Mouse (Mus musculus) embryonic facial prominence, embryonic 14.5 days (tissue): ENCODE measurements at regions not wholly inside any gene's neighbourhood (a gene's known extent, or its start where the extent isn't known, plus 50 kb on each side); places are given as distances from the start of the nearest gene placed in this dataset.

Experiments
- ATAC-seq: fragments of 200-750 bp; cut with Nextera tagmentation; 2 replicates; pipeline ENCODE4 v1.8.0; 2017; ENCODE audit warnings: low read depth, moderate number of reproducible peaks, moderate TSS enrichment
- DNase-seq: peaks from one replicate; pipeline ENCODE4 v3.0.0-alpha.2; 2015; ENCODE audit warnings: low spot score
- H3K27ac ChIP-seq: fragments of 300-500 bp; sonication (generic); replicated peaks from 2 replicates; pipeline ENCODE4 v1.5.1; 2014; ENCODE audit warnings: low read depth, mild to moderate bottlenecking, low read length, moderate library complexity
- H3K27me3 ChIP-seq: fragments of 300-500 bp; sonication (generic); replicated peaks from 2 replicates; pipeline ENCODE4 v1.6.1; 2014; ENCODE audit warnings: low read length; ENCODE audit not compliant: control insufficient read depth, insufficient read depth
- H3K36me3 ChIP-seq: fragments of 300-500 bp; sonication (generic); 2 replicates; pipeline ENCODE4 v1.6.1; 2014; ENCODE audit warnings: low read length, mixed read lengths; ENCODE audit not compliant: control insufficient read depth, insufficient read depth
- H3K4me1 ChIP-seq: fragments of 300-500 bp; sonication (generic); 2 replicates; pipeline ENCODE4 v1.6.1; 2014; ENCODE audit warnings: antibody characterized with exemption, low read length; ENCODE audit not compliant: control insufficient read depth, insufficient read depth
- H3K4me2 ChIP-seq: fragments of 300-500 bp; sonication (generic); 2 replicates; pipeline ENCODE4 v1.6.1; 2014; ENCODE audit warnings: low read depth, mild to moderate bottlenecking, low read length, moderate library complexity, mixed read lengths
- H3K4me3 ChIP-seq: fragments of 300-500 bp; sonication (generic); 2 replicates; pipeline ENCODE4 v1.5.1; 2014; ENCODE audit warnings: low read depth, mild to moderate bottlenecking, low read length
- H3K9ac ChIP-seq: fragments of 300-500 bp; sonication (generic); 2 replicates; pipeline ENCODE4 v1.6.1; 2014; ENCODE audit warnings: low read depth, mild to moderate bottlenecking, low read length, moderate library complexity, mixed read lengths
- H3K9me3 ChIP-seq: fragments of 300-500 bp; sonication (generic); 2 replicates; pipeline ENCODE4 v1.6.1; 2016; ENCODE audit warnings: low read length; ENCODE audit not compliant: control insufficient read depth
- WGBS: fragments of 180-500 bp; shearing (Covaris S2); extraction: QIAGEN DNeasy Blood & Tissue Kit; methylation state at CpG from one replicate; pipeline ENCODE4 v1.1.7; 2014; 5-methylcytosine and 5-hydroxymethylcytosine counted together

DNA sequence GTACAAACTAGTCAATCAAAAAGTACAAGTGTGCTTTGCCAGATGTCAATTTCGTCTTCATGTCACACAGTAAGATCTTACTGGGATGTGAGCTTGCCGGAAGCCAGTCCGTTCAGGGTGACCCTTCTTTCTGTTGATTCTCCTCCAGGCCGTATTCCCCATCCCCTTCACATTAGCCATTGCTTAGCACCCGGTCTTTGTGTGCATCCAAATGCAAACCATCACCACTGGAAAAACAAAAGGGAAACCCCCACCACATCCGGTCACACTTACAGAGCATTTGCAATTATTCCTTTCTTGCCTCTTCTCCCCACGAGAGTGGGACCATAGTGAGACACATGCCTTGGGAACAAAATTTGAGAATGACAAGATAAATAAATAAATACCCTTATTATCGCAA, 616.2 kb upstream of the Gm10131 start:
- Histone ChIP-seq H3K36me3 (no peaks in the 10 kb centered on the region), H3K9me3 (no peaks in the 10 kb centered on the region), H3K9ac (no peak overlapping the region), H3K27me3 (peaks cover 4% of the 10 kb centered on the region; the same call in 1 of the 2 replicates), H3K4me2 (no peak overlapping the region), H3K27ac (no peak overlapping the region), H3K4me3 (no peak overlapping the region), H3K4me1 (no peaks in the 10 kb centered on the region)
- ATAC-seq (no peak), DNase-seq (no peak)
- 64% methylated on average over 8 of the region's 8 CpGs for WGBS

DNA sequence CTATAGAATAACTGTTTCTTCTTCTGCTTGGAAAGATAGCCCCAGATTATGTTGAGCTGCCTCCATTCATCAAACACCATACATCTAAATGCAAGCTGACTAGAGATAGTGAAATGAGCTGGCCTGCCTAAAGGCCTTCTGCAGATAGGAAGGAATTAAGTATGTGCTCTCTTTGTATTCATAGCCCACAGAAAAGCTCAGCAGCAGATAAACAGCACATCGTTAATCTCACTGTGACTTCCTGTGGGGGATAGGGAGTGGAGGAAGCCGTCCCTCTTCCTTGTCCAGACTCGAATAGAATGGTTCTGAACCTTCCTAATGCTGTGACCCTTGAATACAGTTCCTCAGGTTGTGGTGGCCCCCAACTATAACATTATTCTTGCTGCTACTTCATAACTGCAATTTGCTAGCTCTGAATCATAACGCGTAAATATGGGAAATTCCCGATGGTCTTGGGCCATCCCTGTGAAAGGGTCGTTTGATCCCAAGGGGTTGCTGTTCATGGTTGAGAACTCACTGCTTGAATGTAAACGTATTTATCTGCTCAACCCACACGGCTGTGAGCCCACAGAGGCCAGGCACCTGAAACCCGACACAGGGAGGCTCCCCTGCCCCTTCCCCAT, 614.7 kb upstream of the Gm10131 start:
- ATAC-seq (no peak), DNase-seq (no peak)
- WGBS, result 51% methylated on average over 10 of the region's 10 CpGs
- Histone ChIP-seq H3K27ac (no peak overlapping the region), H3K9ac (no peak overlapping the region), H3K36me3 (no peaks in the 10 kb centered on the region), H3K27me3 (no peaks in the 10 kb centered on the region), H3K9me3 (no peaks in the 10 kb centered on the region), H3K4me2 (no peak overlapping the region), H3K4me3 (no peak overlapping the region), H3K4me1 (no peaks in the 10 kb centered on the region)

DNA sequence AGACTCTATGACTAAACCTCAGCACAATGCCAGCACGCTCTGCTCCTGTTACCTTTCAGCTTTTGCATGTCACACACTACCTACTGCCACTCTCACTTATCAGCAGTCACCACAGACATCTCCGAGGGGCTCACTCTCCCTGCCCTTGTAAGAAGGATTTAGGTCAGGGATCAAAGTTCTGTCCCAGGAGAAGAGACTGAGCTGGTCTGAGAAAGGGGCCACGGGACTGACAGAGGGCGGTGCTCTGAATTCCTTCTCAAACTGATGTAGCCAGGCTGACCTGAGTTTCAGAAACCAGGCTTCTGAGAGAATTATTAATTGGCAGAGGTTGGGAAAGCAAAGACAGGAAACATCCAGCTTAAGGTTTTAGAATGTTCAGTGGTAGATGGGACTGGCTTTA, 614.0 kb upstream of the Gm10131 start:
- 67% methylated on average over 4 of the region's 4 CpGs for WGBS
- no peak for ATAC-seq
- no peak overlapping the region for H3K27ac ChIP-seq
- no peaks in the 10 kb centered on the region for H3K27me3 ChIP-seq
- H3K4me1 ChIP-seq, result no peaks in the 10 kb centered on the region
- H3K4me3 ChIP-seq, result no peak overlapping the region
- no peak for DNase-seq
- H3K36me3 ChIP-seq, result no peaks in the 10 kb centered on the region
- H3K4me2 ChIP-seq, result no peak overlapping the region
- H3K9me3 ChIP-seq, result no peaks in the 10 kb centered on the region
- no peak overlapping the region for H3K9ac ChIP-seq

- Histone ChIP-seq H3K27me3 (no peaks in the 10 kb centered on the region; the same call in 1 of the 2 replicates), H3K4me1 (peaks cover 5% of the 10 kb centered on the region; the same call in 1 of the 2 replicates), H3K36me3 (no peaks in the 10 kb centered on the region), H3K9ac (no peak overlapping the region), H3K4me2 (no peak overlapping the region), H3K4me3 (no peak overlapping the region), H3K9me3 (no peaks in the 10 kb centered on the region), H3K27ac (no peak overlapping the region)
- DNase-seq (no peak), ATAC-seq (no peak)
- WGBS, result 54% methylated on average over 23 of the region's 23 CpGs
These were observed 598.6 kb upstream of the Gm10131 start for GRCm38 (mm10) chr8:34709911-34710733.

GRCm38 (mm10) chr8:34709316-34709715, 597.8 kb upstream of the Gm10131 start:
- H3K4me1 ChIP-seq, result peaks cover 5% of the 10 kb centered on the region; the same call in 1 of the 2 replicates
- 42% methylated on average over 11 of the region's 11 CpGs for WGBS

DNA sequence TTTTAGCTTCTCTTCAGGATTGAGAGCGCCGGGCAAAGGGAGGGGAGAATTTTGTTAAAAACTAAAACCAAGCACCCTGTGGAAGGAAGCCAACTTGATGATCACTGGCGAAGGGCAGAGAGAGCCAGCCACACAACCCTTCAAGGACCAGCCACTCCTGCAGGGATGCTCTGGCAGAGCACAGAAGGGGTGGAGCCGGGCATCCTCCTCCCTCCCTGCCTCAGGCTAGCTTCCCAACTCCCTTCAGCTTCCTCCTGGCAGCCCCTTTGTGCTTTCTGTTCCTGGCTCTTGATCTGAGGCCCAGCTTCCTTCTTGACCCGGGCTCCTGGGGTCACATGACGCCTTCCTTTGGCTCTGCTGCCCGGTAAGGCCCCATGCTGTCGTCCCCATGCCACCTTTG, 591.8 kb upstream of the Gm10131 start:
- Histone ChIP-seq H3K36me3 (no peaks in the 10 kb centered on the region), H3K27ac (no peak overlapping the region), H3K4me2 (no peak overlapping the region), H3K27me3 (no peaks in the 10 kb centered on the region; the same call in 1 of the 2 replicates), H3K4me1 (no peaks in the 10 kb centered on the region), H3K9me3 (no peaks in the 10 kb centered on the region), H3K9ac (no peak overlapping the region), H3K4me3 (no peak overlapping the region)
- DNase-seq (no peak), ATAC-seq (no peak)
- 15% methylated on average over 7 of the region's 8 CpGs for WGBS

More at GRCm38 (mm10) chr8:34709316-34709715, 597.8 kb upstream of the Gm10131 start:
- no peaks in the 10 kb centered on the region for H3K9me3 ChIP-seq
- no peak overlapping the region for H3K4me3 ChIP-seq
- H3K27me3 ChIP-seq, result no peaks in the 10 kb centered on the region; the same call in 1 of the 2 replicates
- ATAC-seq, result no peak
- no peak overlapping the region for H3K4me2 ChIP-seq
- no peaks in the 10 kb centered on the region for H3K36me3 ChIP-seq
- DNase-seq, result no peak
- H3K27ac ChIP-seq, result no peak overlapping the region
- H3K9ac ChIP-seq, result no peak overlapping the region

GRCm38 (mm10) chr8:34702806-34703205, 591.3 kb upstream of the Gm10131 start:
- 92% methylated on average over 2 of the region's 2 CpGs for WGBS
- ATAC-seq (no peak), DNase-seq (no peak)
- Histone ChIP-seq H3K9me3 (no peaks in the 10 kb centered on the region), H3K27me3 (no peaks in the 10 kb centered on the region), H3K4me1 (no peaks in the 10 kb centered on the region), H3K9ac (no peak overlapping the region), H3K4me3 (no peak overlapping the region), H3K4me2 (no peak overlapping the region), H3K36me3 (no peaks in the 10 kb centered on the region), H3K27ac (no peak overlapping the region)

DNA sequence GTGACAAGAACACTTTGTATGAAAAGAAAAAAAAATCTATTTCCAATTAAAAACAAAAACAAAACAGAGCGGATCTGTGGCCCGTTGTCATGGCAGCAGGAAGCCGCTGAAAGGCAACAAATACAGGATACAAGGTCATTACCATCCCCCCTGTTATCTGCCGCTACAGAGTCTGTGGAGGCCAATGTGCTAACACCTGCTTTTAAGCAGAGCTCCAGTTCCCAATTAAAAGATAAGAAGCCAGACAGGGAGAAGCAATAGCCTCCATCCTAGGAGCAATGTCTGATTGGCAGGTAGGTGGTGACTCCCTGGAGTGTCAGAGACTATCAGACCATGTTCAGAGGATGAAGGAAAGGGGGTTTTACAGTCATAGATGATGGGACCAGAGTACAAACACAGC, 587.5 kb upstream of the Gm10131 start:
- no peak overlapping the region for H3K4me2 ChIP-seq
- H3K9me3 ChIP-seq, result no peaks in the 10 kb centered on the region
- H3K27me3 ChIP-seq, result no peaks in the 10 kb centered on the region
- H3K9ac ChIP-seq, result no peak overlapping the region
- 63% methylated on average over 4 of the region's 4 CpGs for WGBS
- DNase-seq (no peak), ATAC-seq (no peak)
- no peaks in the 10 kb centered on the region for H3K4me1 ChIP-seq
- no peaks in the 10 kb centered on the region for H3K36me3 ChIP-seq
- no peak overlapping the region for H3K27ac ChIP-seq
- no peak overlapping the region for H3K4me3 ChIP-seq
